Mouse (Mus musculus) liver, embryonic 12.5 days (tissue): ENCODE measurements at regions not wholly inside any gene's neighbourhood (a gene's known extent, or its start where the extent isn't known, plus 50 kb on each side); places are given as distances from the start of the nearest gene placed in this dataset.
"Not testable (repeated sequence)": the region's sequence is repeated elsewhere in the genome, so short reads cannot be mapped to it uniquely, and the experiment has no call there.

Source experiments
- ATAC-seq: fragments of 200-750 bp; cut with Nextera tagmentation; 2 replicates; pipeline ENCODE4 v1.8.0; 2017; ENCODE audit warnings: moderate number of reproducible peaks, mild to moderate bottlenecking, moderate library complexity
- H3K27ac ChIP-seq: fragments of 300-500 bp; sonication (generic); 2 replicates; pipeline ENCODE4 v1.5.1; 2016; ENCODE audit warnings: mild to moderate bottlenecking
- H3K27me3 ChIP-seq: fragments of 300-500 bp; sonication (generic); replicated peaks from 2 replicates; pipeline ENCODE4 v1.6.1; 2016; ENCODE audit warnings: mild to moderate bottlenecking, moderate library complexity
- H3K36me3 ChIP-seq: fragments of 300-500 bp; sonication (generic); 2 replicates; pipeline ENCODE4 v1.6.1; 2016; ENCODE audit warnings: mild to moderate bottlenecking, moderate library complexity
- H3K4me1 ChIP-seq: fragments of 300-500 bp; sonication (generic); 2 replicates; pipeline ENCODE4 v1.6.1; 2016
- H3K4me2 ChIP-seq: fragments of 300-500 bp; sonication (generic); 2 replicates; pipeline ENCODE4 v1.6.1; 2016; ENCODE audit warnings: mild to moderate bottlenecking, moderate library complexity
- H3K4me3 ChIP-seq: fragments of 300-500 bp; sonication (generic); 2 replicates; pipeline ENCODE4 v1.5.1; 2016; ENCODE audit warnings: mild to moderate bottlenecking, moderate library complexity
- H3K9ac ChIP-seq: fragments of 300-500 bp; sonication (generic); 2 replicates; pipeline ENCODE4 v1.6.1; 2016; ENCODE audit warnings: mild to moderate bottlenecking, moderate library complexity
- H3K9me3 ChIP-seq: fragments of 300-500 bp; sonication (generic); replicated peaks from 2 replicates; pipeline ENCODE4 v1.6.1; 2016; ENCODE audit warnings: mild to moderate bottlenecking, moderate library complexity
- WGBS: fragments of 180-500 bp; shearing (Covaris S2); methylation state at CpG from one replicate; pipeline ENCODE4 v1.1.7; 2016; ENCODE audit not compliant: insufficient replicate concordance; 5-methylcytosine and 5-hydroxymethylcytosine counted together

GRCm38 (mm10) chr5:108903134-108903923 is 50.9 kb upstream of the Vmn2r9 start:
- not testable (repeated sequence) for H3K9ac ChIP-seq, H3K4me1 ChIP-seq, H3K27me3 ChIP-seq, H3K4me3 ChIP-seq, H3K36me3 ChIP-seq, H3K9me3 ChIP-seq, H3K27ac ChIP-seq
- H3K4me2 ChIP-seq, result peak overlapping the region; percentile 19; the same call in 1 of the 2 replicates
- ATAC-seq, result peak; percentile 97
- WGBS, result 6% methylated on average over 40 of the region's 65 CpGs
